In the genomic region with DNA sequence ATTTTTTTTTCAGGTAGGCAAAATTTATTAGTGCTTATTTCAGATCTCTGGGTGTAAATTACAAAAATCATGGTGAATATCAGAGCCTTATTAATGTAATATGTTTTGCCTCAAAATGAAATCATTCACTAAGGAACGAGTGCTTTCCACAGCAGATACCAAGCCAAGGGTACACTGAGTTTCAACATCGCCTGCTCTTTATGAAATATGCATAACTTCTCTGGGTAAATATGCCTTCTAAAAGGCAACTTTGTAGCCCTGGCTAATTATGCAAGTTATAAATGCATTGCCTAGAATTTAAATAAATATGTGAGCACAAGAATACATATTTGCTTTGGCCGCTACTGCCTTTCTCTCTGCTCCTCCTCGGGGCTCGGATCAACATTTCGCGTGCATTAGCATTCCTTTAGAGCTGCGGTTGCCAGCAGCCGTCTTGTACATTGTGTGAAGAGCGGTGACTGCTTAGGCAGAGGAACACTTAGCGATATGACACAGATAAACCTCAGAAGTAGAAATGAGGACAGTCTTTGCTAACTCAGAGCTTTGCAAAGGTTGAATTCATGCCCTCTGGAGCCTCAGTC, we compare ENCODE assay signal across 13 mouse cellular contexts.
A peak's percentile ranks its signal among the peaks of the same experiment; 100 is the strongest.
DNase-seq lines count a peak whose midpoint lies in the region; ATAC-seq and TF ChIP-seq lines count a peak whose summit lies in the region.
"Had no signal": no experiment of that assay in that cellular context is flagged by ENCODE, and none has a peak within 500 bp of the region (broad histone marks: within the 10 kb centered on the region; RNA-seq: fewer than 3 reads in every experiment).

No protein-coding gene starts in this region.

- no peak overlapping the region for H3K9ac ChIP-seq in hindbrain, embryonic 14.5 days
- H3K9ac ChIP-seq in hindbrain, embryonic 12.5 days, result no peak overlapping the region
- no peak overlapping the region for H3K9ac ChIP-seq in midbrain, embryonic 16.5 days (ENCODE audit: low read depth, low read length)

- H3K4me2 ChIP-seq in hindbrain, embryonic 14.5 days (replicated peaks), result no peak overlapping the region; the same call in 1 of the 2 replicates
- H3K4me2 ChIP-seq in hindbrain, embryonic 12.5 days (replicated peaks), result no peak overlapping the region
- 0 out of 2 replicates have a peak overlapping the region, but pooled peaks have one; percentile 20 for H3K4me2 ChIP-seq in midbrain, embryonic 16.5 days (ENCODE audit: low read length)
- H3K4me2 ChIP-seq: liver, embryonic 11.5 days had no signal

- TF ChIP-seq POLR2A in lung, adult 2 months (IDR thresholded peaks at IDR 0.05; ENCODE audit: borderline replicate concordance, extremely low read depth, low read depth, low read length), result no peak

- WGBS in hindbrain, embryonic 14.5 days, result 31% methylated on average over 11 of the region's 11 CpGs
- 46% methylated on average over 11 of the region's 11 CpGs for WGBS in hindbrain, embryonic 12.5 days
- 47% methylated on average over 11 of the region's 11 CpGs for WGBS in lung, adult 2 months
- 13% methylated on average over 11 of the region's 11 CpGs for WGBS in midbrain, embryonic 16.5 days

- peak; percentile 65 for DNase-seq in hindbrain, embryonic 14.5 days (ENCODE audit: low spot score)
- DNase-seq in right cerebral cortex, adult 18-20 months, result peak; percentile 13
- no peak for DNase-seq in right cerebral cortex, adult 2 months (ENCODE audit: low spot score in 2 of 2)
- peak; percentile 28 for DNase-seq in lung, adult 2 months
- DNase-seq in layer of hippocampus, adult 9-10 months (ENCODE audit: low spot score), result no peak
- no peak for DNase-seq in testis, postnatal 14 days (ENCODE audit: low spot score)
- DNase-seq: adrenal gland, postnatal 25 days; cerebellum, adult 11-12 months; heart, postnatal 4 days; kidney, postnatal 14 days had no signal

- H3K4me1 ChIP-seq in hindbrain, embryonic 14.5 days (replicated peaks; ENCODE audit: control insufficient read depth, insufficient read depth, low read length), result peaks cover 14% of the 10 kb centered on the region
- peaks cover 9% of the 10 kb centered on the region for H3K4me1 ChIP-seq in hindbrain, embryonic 12.5 days
- no peaks in the 10 kb centered on the region for H3K4me1 ChIP-seq in lung, adult 2 months (ENCODE audit: control insufficient read depth, insufficient read depth, low read length)
- H3K4me1 ChIP-seq in midbrain, embryonic 16.5 days (ENCODE audit: control insufficient read depth, insufficient read depth, low read length), result peaks cover 10% of the 10 kb centered on the region; the same call in 1 of the 2 replicates

- H3K27me3 ChIP-seq in hindbrain, embryonic 14.5 days (ENCODE audit: control insufficient read depth, insufficient read depth, low read length), result no peaks in the 10 kb centered on the region; the same call in 1 of the 2 replicates
- H3K27me3 ChIP-seq in hindbrain, embryonic 12.5 days, result peaks cover 7% of the 10 kb centered on the region; the same call in 1 of the 2 replicates
- H3K27me3 ChIP-seq in midbrain, embryonic 16.5 days (ENCODE audit: control insufficient read depth, insufficient read depth, low read depth, low read length), result no peaks in the 10 kb centered on the region

- no peak overlapping the region for H3K27ac ChIP-seq in hindbrain, embryonic 14.5 days
- no peak overlapping the region for H3K27ac ChIP-seq in hindbrain, embryonic 12.5 days
- peak overlapping the region; percentile 60 for H3K27ac ChIP-seq in midbrain, embryonic 16.5 days (ENCODE audit: low read length)

- H3K36me3 ChIP-seq in hindbrain, embryonic 14.5 days (replicated peaks; ENCODE audit: control insufficient read depth, insufficient read depth), result no peaks in the 10 kb centered on the region
- no peaks in the 10 kb centered on the region for H3K36me3 ChIP-seq in hindbrain, embryonic 12.5 days
- no peaks in the 10 kb centered on the region for H3K36me3 ChIP-seq in midbrain, embryonic 16.5 days (ENCODE audit: control insufficient read depth, insufficient read depth, low read length)

- H3K9me3 ChIP-seq in hindbrain, embryonic 14.5 days (ENCODE audit: control insufficient read depth, low read length), result no peaks in the 10 kb centered on the region
- no peaks in the 10 kb centered on the region for H3K9me3 ChIP-seq in hindbrain, embryonic 12.5 days (replicated peaks)
- H3K9me3 ChIP-seq in midbrain, embryonic 16.5 days (replicated peaks; ENCODE audit: control insufficient read depth, low read length, poor library complexity, severe bottlenecking), result no peaks in the 10 kb centered on the region

- TF ChIP-seq CTCF in lung, adult 2 months (IDR thresholded peaks at IDR 0.05; ENCODE audit: insufficient read depth, low read length), result no peak

- ATAC-seq in hindbrain, embryonic 14.5 days (ENCODE audit: low FRiP score), result no peak; the same call in 1 of the 2 replicates
- no peak for ATAC-seq in hindbrain, embryonic 12.5 days (ENCODE audit: low FRiP score)
- ATAC-seq in midbrain, embryonic 16.5 days, result peak; percentile 65

- H3K4me3 ChIP-seq in hindbrain, embryonic 14.5 days (replicated peaks; ENCODE audit: low read length), result no peak overlapping the region
- no peak overlapping the region for H3K4me3 ChIP-seq in hindbrain, embryonic 12.5 days
- no peak overlapping the region for H3K4me3 ChIP-seq in lung, adult 2 months (replicated peaks; ENCODE audit: extremely low read depth, low read depth, low read length)
- no peak overlapping the region for H3K4me3 ChIP-seq in midbrain, embryonic 16.5 days (ENCODE audit: low read depth, low read length)

Comparison
In these comparisons a context has a peak if more than half of its experiments do, and no peak if none do; other contexts are left out.
1. DNase-seq: peak in hindbrain, embryonic 14.5 days (single experiment), right cerebral cortex, adult 18-20 months (single experiment) and lung, adult 2 months (single experiment); none in right cerebral cortex, adult 2 months (0 of 2), layer of hippocampus, adult 9-10 months (single experiment) and testis, postnatal 14 days (single experiment).